Mouse (Mus musculus) midbrain, embryonic 14.5 days (tissue): Measurements from ENCODE around the gene Thegl. TPM values are rescaled to one million over a fixed set of nuclear protein-coding genes. Genes with fewer than 3 reads are reported as not detected.
"Not testable (repeated sequence)": the region's sequence is repeated elsewhere in the genome, so short reads cannot be mapped to it uniquely, and the experiment has no call there.

Source experiments
- ATAC-seq: fragments of 200-750 bp; cut with Nextera tagmentation; 2 replicates; pipeline ENCODE4 v1.8.0; 2017; ENCODE audit warnings: moderate number of reproducible peaks, moderate library complexity; ENCODE audit not compliant: low FRiP score, low TSS enrichment
- DNase-seq: peaks from one replicate; pipeline ENCODE4 v3.0.0-alpha.2; 2015
- H3K27ac ChIP-seq: fragments of 300-500 bp; sonication (generic); replicated peaks from 2 replicates; pipeline ENCODE4 v1.5.1; 2014; ENCODE audit warnings: mild to moderate bottlenecking, low read depth, low read length, moderate library complexity
- H3K27me3 ChIP-seq: fragments of 300-500 bp; sonication (generic); 2 replicates; pipeline ENCODE4 v1.6.1; 2014; ENCODE audit warnings: low read length, control low read depth, mixed read lengths; ENCODE audit not compliant: control insufficient read depth, insufficient read depth
- H3K36me3 ChIP-seq: fragments of 300-500 bp; sonication (generic); 2 replicates; pipeline ENCODE4 v1.6.1; 2014; ENCODE audit warnings: low read length, control low read depth; ENCODE audit not compliant: control insufficient read depth, insufficient read depth
- H3K4me1 ChIP-seq: fragments of 300-500 bp; sonication (generic); 2 replicates; pipeline ENCODE4 v1.6.1; 2014; ENCODE audit warnings: mild to moderate bottlenecking, antibody characterized with exemption, low read length, control low read depth; ENCODE audit not compliant: control insufficient read depth, insufficient read depth
- H3K4me2 ChIP-seq: fragments of 300-500 bp; sonication (generic); 2 replicates; pipeline ENCODE4 v1.6.1; 2014; ENCODE audit warnings: mild to moderate bottlenecking, low read length, moderate library complexity
- H3K4me3 ChIP-seq: fragments of 300-500 bp; sonication (generic); replicated peaks from 2 replicates; pipeline ENCODE4 v1.5.1; 2014; ENCODE audit warnings: low read depth, low read length
- H3K9ac ChIP-seq: fragments of 300-500 bp; sonication (generic); replicated peaks from 2 replicates; pipeline ENCODE4 v1.6.1; 2014; ENCODE audit warnings: mild to moderate bottlenecking, low read length, moderate library complexity
- H3K9me3 ChIP-seq: fragments of 300-500 bp; sonication (generic); 2 replicates; pipeline ENCODE4 v1.6.1; 2016; ENCODE audit warnings: low read length, control low read depth, mixed read lengths; ENCODE audit not compliant: control insufficient read depth
- WGBS: fragments of 180-500 bp; shearing (Covaris S2); extraction: QIAGEN DNeasy Blood & Tissue Kit; methylation state at CpG from one replicate; pipeline ENCODE4 v1.1.7; 2014; 5-methylcytosine and 5-hydroxymethylcytosine counted together
- polyA plus RNA-seq: library from polyadenylated mRNA; unstranded; fragments of >200 nt; fragmentation: Nextera tagmentation; extraction: Ambion mirVana; gene quantifications from 2 replicates; pipeline ENCODE4 v1.2.1, GENCODE M21; 2014

Thegl gene
- polyA plus RNA-seq, 1 experiment from 2014 or later = 0.41 TPM

- Histone ChIP-seq H3K27ac (no peak overlapping the region), H3K9me3 (no peaks in the 10 kb centered on the region), H3K4me2 (peak overlapping the region; percentile 97), H3K27me3 (peaks cover 37% of the 10 kb centered on the region), H3K4me1 (0 out of 2 replicates have a peak, but pooled peaks cover 8% of the 10 kb centered on the region), H3K4me3 (peak overlapping the region; percentile 45), H3K9ac (no peak overlapping the region), H3K36me3 (no peaks in the 10 kb centered on the region)
- ATAC-seq = no peak
- peak; percentile 37 for DNase-seq
- 13% methylated on average over 8 of the region's 8 CpGs for WGBS
Observed at GRCm38 (mm10) chr5:77093961-77094360, 78.1 kb downstream of the Thegl start.

- Histone ChIP-seq H3K27ac (no peak overlapping the region), H3K4me3 (peak overlapping the region; percentile 45), H3K27me3 (peaks cover 34% of the 10 kb centered on the region), H3K36me3 (no peaks in the 10 kb centered on the region), H3K4me2 (peak overlapping the region; percentile 97), H3K9me3 (no peaks in the 10 kb centered on the region), H3K4me1 (0 out of 2 replicates have a peak, but pooled peaks cover 6% of the 10 kb centered on the region), H3K9ac (peak overlapping the region; percentile 52)
- DNase-seq (peak; percentile 71), ATAC-seq (peak; percentile 66)
- WGBS = under 1% methylated on average over 69 of the region's 69 CpGs
Observed at GRCm38 (mm10) chr5:77094510-77095491, 79.0 kb downstream of the Thegl start.

- ATAC-seq, DNase-seq, H3K4me3 ChIP-seq, H3K27ac ChIP-seq, H3K9ac ChIP-seq, H3K4me1 ChIP-seq, H3K9me3 ChIP-seq, H3K4me2 ChIP-seq, H3K36me3 ChIP-seq: not testable (repeated sequence)
- 92% methylated on average over 3 of the region's 3 CpGs for WGBS
- H3K27me3 ChIP-seq = peaks cover 34% of the 10 kb centered on the region
Observed at GRCm38 (mm10) chr5:77096194-77096593, 80.4 kb downstream of the Thegl start.

DNA sequence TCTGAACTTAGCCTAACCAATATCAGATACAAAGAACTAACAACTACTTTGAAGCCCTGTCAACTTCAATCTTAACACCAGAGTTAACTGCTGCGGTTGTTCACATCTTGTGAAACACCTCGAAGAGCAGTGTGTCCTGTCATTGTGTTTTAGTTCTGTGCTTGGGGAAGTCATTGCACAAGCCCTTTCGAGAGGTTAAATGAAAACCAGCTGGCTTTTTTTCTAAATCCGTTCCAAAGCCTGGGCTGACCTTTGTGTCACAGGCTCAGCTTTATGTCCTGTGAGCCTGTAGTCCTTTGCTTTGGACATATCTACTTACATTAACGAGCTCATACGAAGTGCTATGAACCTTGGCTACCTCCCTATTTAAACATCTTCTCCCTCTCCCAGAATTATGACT is 81.9 kb downstream of the Thegl start:
- WGBS = 62% methylated on average over 6 of the region's 6 CpGs
- no peak for ATAC-seq
- Histone ChIP-seq H3K9me3 (no peaks in the 10 kb centered on the region), H3K4me3 (no peak overlapping the region), H3K9ac (no peak overlapping the region), H3K4me2 (no peak overlapping the region), H3K36me3 (no peaks in the 10 kb centered on the region), H3K27me3 (peaks cover 35% of the 10 kb centered on the region), H3K4me1 (0 out of 2 replicates have a peak, but pooled peaks cover 6% of the 10 kb centered on the region), H3K27ac (no peak overlapping the region)
- no peak for DNase-seq

DNA sequence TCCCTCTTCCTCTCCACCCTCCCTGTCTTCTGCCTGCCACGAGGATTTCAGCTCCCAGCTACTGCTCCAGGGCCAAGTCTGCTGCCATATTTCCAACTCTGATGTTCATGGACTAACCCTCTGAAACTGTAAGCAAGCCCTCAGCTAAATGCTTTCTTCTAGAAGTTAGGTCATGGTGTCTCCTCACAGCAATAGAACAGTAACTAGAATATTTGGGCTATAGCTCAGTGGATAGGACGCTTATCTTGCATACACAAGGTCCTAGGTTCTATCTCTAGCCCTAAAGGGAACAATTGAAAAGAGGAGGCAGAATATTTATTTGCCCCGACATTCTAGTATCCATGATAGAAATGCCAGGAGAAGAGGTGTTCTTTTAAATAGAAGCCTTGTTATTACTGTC is 83.1 kb downstream of the Thegl start:
- Histone ChIP-seq H3K27ac (no peak overlapping the region), H3K36me3 (no peaks in the 10 kb centered on the region), H3K27me3 (peaks cover 30% of the 10 kb centered on the region), H3K9ac (no peak overlapping the region), H3K9me3 (no peaks in the 10 kb centered on the region), H3K4me2 (no peak overlapping the region), H3K4me3 (no peak overlapping the region), H3K4me1 (0 out of 2 replicates have a peak, but pooled peaks cover 6% of the 10 kb centered on the region)
- no peak for ATAC-seq
- 80% methylated on average over 3 of the region's 3 CpGs for WGBS
- DNase-seq = no peak

GRCm38 (mm10) chr5:77099317-77099996 is 83.6 kb downstream of the Thegl start:
- WGBS = 82% methylated on average over 11 of the region's 11 CpGs
- no peak for DNase-seq
- H3K9ac ChIP-seq = no peak overlapping the region
- no peak for ATAC-seq
- no peaks in the 10 kb centered on the region for H3K9me3 ChIP-seq
- peaks cover 26% of the 10 kb centered on the region for H3K27me3 ChIP-seq
- H3K27ac ChIP-seq = no peak overlapping the region
- H3K36me3 ChIP-seq = no peaks in the 10 kb centered on the region
- H3K4me3 ChIP-seq = no peak overlapping the region
- 0 out of 2 replicates have a peak, but pooled peaks cover 6% of the 10 kb centered on the region for H3K4me1 ChIP-seq
- H3K4me2 ChIP-seq = no peak overlapping the region

DNA sequence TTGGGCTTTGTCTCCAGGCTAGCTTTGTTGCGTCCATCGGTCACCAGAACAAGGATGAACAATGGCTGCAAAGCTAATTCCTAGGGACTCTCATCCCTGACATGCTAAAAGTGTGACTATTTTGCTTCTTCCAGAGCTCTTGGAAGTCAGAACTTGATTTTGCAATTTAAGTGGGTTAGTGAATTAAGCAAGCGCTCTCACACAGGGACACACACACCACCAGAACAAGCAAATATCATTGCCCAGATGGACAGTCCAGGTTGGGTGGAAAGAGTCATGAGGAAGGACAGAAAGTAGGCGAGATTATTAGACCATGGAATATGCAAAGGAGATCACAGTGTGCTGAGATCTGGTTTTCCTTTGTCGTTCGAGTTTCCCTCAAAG is 84.2 kb downstream of the Thegl start:
- DNase-seq (no peak), ATAC-seq (no peak)
- WGBS = 86% methylated on average over 6 of the region's 6 CpGs
- Histone ChIP-seq H3K9me3 (no peaks in the 10 kb centered on the region), H3K4me3 (no peak overlapping the region), H3K27ac (no peak overlapping the region), H3K36me3 (no peaks in the 10 kb centered on the region), H3K9ac (no peak overlapping the region), H3K4me1 (0 out of 2 replicates have a peak, but pooled peaks cover 3% of the 10 kb centered on the region), H3K4me2 (no peak overlapping the region), H3K27me3 (peaks cover 21% of the 10 kb centered on the region)

DNA sequence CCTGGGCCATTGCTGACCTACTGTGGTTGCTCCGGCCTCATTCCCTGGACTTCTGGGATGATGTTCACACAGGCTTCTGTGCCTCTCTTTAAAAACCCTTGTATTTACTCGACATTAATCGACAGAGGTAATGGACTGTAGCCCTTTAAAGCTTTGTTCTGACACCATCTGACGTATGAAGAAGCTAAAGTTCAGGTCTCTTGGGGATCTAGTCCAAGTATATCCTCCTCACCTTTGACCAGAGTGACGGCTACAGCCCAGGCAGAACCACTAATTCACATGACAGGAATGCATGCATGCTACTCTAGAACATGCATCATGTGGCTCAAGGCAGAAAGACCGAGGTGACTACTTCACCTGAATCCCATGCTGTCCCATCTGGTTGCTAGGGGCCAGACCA is 84.9 kb downstream of the Thegl start:
- WGBS = 91% methylated on average over 6 of the region's 6 CpGs

More for the DNA sequence above, 84.9 kb downstream of the Thegl start:
- Histone ChIP-seq H3K4me2 (no peak overlapping the region), H3K27ac (no peak overlapping the region), H3K9ac (no peak overlapping the region), H3K4me3 (no peak overlapping the region), H3K9me3 (no peaks in the 10 kb centered on the region), H3K36me3 (no peaks in the 10 kb centered on the region), H3K4me1 (no peaks in the 10 kb centered on the region), H3K27me3 (peaks cover 14% of the 10 kb centered on the region)
- ATAC-seq = no peak
- no peak for DNase-seq
